Mouse (Mus musculus) ES-E14 (cell line): ENCODE measurements around the gene Gm44973. TPM values are rescaled to one million over a fixed set of nuclear protein-coding genes. Genes with fewer than 3 reads are reported as not detected.
"Not testable (repeated sequence)": the region's sequence is repeated elsewhere in the genome, so short reads cannot be mapped to it uniquely, and the experiment has no call there.

ENCODE experiments used
- DNase-seq: peaks from one replicate; pipeline ENCODE4 v3.0.0-alpha.2; 2013; ENCODE audit warnings: low read depth, low spot score
- H3K27ac ChIP-seq: 2 replicates; pipeline ENCODE4 v1.5.1; 2012; ENCODE audit warnings: low read depth, mild to moderate bottlenecking, low read length, moderate library complexity, mixed read lengths; ENCODE audit not compliant: poor library complexity, insufficient read depth, severe bottlenecking
- H3K36me3 ChIP-seq: 2 replicates; pipeline ENCODE4 v1.6.1; 2012; ENCODE audit warnings: mild to moderate bottlenecking, low read length, moderate library complexity, mixed read lengths; ENCODE audit not compliant: control insufficient read depth, poor library complexity, insufficient read depth, severe bottlenecking
- H3K4me1 ChIP-seq, 2 experiments: fragments of 150-350 bp in 1 of 2; sonication (generic) in 1 of 2; 2 replicates each; pipeline ENCODE4 v1.6.1; 2012; ENCODE audit warnings: low read length in 2 of 2, mild to moderate bottlenecking in 1 of 2, mixed read lengths in 1 of 2; ENCODE audit not compliant: control insufficient read depth in 2 of 2, insufficient read depth in 2 of 2, poor library complexity in 1 of 2
- H3K4me3 ChIP-seq, 2 experiments: fragments of 150-350 bp in 1 of 2; sonication (generic) in 1 of 2; 2 replicates each; pipeline ENCODE4 v1.5.1; 2012; ENCODE audit warnings: low read length in 2 of 2, low read depth in 1 of 2, mild to moderate bottlenecking in 1 of 2, mixed read lengths in 1 of 2; ENCODE audit not compliant: insufficient read depth in 1 of 2, poor library complexity in 1 of 2, severe bottlenecking in 1 of 2
- H3K9ac ChIP-seq: 2 replicates; pipeline ENCODE4 v1.6.1; 2012; ENCODE audit warnings: low read depth, mild to moderate bottlenecking, low read length, mixed read lengths; ENCODE audit not compliant: poor library complexity, insufficient read depth, severe bottlenecking
- H3K9me3 ChIP-seq: fragments of 150-350 bp; sonication (generic); 2 replicates; pipeline ENCODE4 v1.6.1; 2012; ENCODE audit warnings: low read depth, mild to moderate bottlenecking, low read length; ENCODE audit not compliant: control insufficient read depth, insufficient read depth
- CHD2 ChIP-seq: IDR thresholded peaks from 2 replicates; pipeline ENCODE4 v1.6.1; 2014; ENCODE audit warnings: mild to moderate bottlenecking, low read depth, low read length, inconsistent platforms
- HCFC1 ChIP-seq: IDR thresholded peaks from 2 replicates; pipeline ENCODE4 v1.6.1; 2012; ENCODE audit warnings: low read length, inconsistent platforms, borderline replicate concordance; ENCODE audit not compliant: insufficient read depth
- MAFK ChIP-seq: IDR thresholded peaks from 2 replicates; pipeline ENCODE4 v1.6.1; 2014; ENCODE audit warnings: mild to moderate bottlenecking, low read depth, low read length, inconsistent platforms; ENCODE audit not compliant: insufficient read depth
- ZC3H11A ChIP-seq: IDR thresholded peaks from 2 replicates; pipeline ENCODE4 v1.6.1; 2012; ENCODE audit warnings: low read depth, mild to moderate bottlenecking, inconsistent platforms, low read length, borderline replicate concordance
- ZNF384 ChIP-seq: IDR thresholded peaks from 2 replicates; pipeline ENCODE4 v1.6.1; 2012; ENCODE audit warnings: low read depth, low read length, inconsistent platforms
- in situ Hi-C, 2 experiments: fragments of 600-800 bp; cut with MboI; formaldehyde crosslinking; loops; one replicate each; pipeline ENCODE4 v1.15.1; 2025; ENCODE audit warnings: low sequenced_read_pairs in 2 of 2, inconsistent platforms in 1 of 2; ENCODE audit not compliant: unreplicated experiment in 2 of 2
- total RNA-seq: library from RNA; depleted of rRNA; stranded (reverse); fragments of 300-350 nt; gene quantifications from 2 replicates; pipeline ENCODE4 v1.2.3, GENCODE M21; 2012

Gene Gm44973
- total RNA-seq, 1 experiment: not detected

DNA sequence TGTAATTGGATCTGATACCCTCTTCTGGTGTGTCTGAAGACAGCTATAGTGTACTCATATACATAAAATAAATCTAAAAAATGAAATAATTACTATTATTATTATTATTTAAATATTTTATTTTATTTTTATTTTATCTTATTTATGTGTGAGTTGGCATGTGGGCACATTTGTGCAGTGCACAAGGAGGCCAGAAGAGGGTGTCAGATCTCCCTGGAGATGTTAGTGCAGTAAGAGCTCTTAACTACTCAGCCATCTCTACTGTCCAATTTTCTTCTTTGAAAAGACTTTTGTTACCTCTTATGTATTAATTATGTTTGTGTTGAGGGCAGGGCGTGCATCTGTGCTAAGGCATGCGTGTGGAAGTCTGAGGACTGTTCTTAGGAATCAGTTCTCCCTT lies 15.4 kb upstream of the Gm44973 start:
- DNase-seq: no peak
- Histone ChIP-seq H3K4me1 (0 out of 4 replicates have a peak, but pooled peaks cover 0 to 2% of the 10 kb centered on the region in 2 experiments), H3K9me3 (no peaks in the 10 kb centered on the region), H3K4me3 (no peak overlapping the region), H3K9ac (no peak overlapping the region), H3K27ac (no peak overlapping the region), H3K36me3 (no peaks in the 10 kb centered on the region)
- TF ChIP-seq MAFK (no peak), HCFC1 (no peak), CHD2 (no peak)
- in situ Hi-C loops: no loop called here

DNA sequence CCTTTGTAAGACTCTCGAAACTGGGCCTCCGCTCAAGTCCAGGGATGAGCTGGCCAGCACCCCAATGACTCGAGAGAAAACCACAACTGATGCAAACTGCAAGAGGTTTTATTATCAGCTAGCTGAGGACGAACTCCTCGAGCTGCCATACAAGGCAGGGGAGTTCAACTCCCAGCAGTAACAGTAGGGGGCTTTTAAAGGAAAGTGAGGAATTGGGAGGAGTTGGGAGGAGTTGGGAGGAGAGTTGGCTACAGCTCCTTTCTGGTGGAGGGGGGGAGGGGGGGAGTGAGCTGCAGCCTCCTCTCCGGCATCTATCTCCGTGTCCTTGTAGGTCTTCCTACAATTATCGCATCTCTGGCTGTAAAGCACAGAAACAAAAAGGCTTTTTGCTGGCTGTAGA lies 12.4 kb upstream of the Gm44973 start:
- H3K36me3 ChIP-seq, H3K4me1 ChIP-seq, H3K4me3 ChIP-seq, H3K27ac ChIP-seq, H3K9ac ChIP-seq, DNase-seq, in situ Hi-C loops, H3K9me3 ChIP-seq: not testable (repeated sequence)

DNA sequence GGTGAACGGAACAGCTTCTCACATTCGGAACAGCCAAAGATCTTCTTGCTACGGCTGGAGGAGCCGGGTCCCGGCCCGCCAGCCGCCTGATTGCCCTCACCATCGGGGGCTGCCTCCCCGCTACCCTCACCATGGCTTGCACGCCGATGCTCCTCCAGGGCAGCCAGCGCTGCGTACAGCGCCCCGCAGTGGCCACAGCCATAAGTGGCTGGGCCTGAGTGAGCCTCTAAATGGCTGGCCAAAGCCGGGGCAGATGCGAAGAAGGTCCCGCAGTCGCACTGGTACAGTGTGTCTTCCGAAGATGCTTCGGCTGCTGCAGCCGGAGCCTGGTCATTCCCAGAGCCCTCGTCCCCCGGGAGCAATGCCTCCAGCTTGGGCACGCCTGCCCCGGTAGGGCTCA lies 7.1 kb upstream of the Gm44973 start:
- TF ChIP-seq HCFC1 (no peak), CHD2 (no peak), ZC3H11A (no peak), MAFK (no peak), ZNF384 (no peak)
- Histone ChIP-seq H3K4me1 (peaks cover under 1 to 15% of the 10 kb centered on the region in 2 experiments; a peak in 1 of 4 replicates), H3K36me3 (peaks cover 49% of the 10 kb centered on the region), H3K9ac (peak overlapping the region; percentile 27; the same call in 1 of the 2 replicates), H3K4me3 (peak overlapping the region; percentile 58 to 60), H3K27ac (no peak overlapping the region), H3K9me3 (no peaks in the 10 kb centered on the region)
- DNase-seq: no peak
- in situ Hi-C loops: no loop called here

DNA sequence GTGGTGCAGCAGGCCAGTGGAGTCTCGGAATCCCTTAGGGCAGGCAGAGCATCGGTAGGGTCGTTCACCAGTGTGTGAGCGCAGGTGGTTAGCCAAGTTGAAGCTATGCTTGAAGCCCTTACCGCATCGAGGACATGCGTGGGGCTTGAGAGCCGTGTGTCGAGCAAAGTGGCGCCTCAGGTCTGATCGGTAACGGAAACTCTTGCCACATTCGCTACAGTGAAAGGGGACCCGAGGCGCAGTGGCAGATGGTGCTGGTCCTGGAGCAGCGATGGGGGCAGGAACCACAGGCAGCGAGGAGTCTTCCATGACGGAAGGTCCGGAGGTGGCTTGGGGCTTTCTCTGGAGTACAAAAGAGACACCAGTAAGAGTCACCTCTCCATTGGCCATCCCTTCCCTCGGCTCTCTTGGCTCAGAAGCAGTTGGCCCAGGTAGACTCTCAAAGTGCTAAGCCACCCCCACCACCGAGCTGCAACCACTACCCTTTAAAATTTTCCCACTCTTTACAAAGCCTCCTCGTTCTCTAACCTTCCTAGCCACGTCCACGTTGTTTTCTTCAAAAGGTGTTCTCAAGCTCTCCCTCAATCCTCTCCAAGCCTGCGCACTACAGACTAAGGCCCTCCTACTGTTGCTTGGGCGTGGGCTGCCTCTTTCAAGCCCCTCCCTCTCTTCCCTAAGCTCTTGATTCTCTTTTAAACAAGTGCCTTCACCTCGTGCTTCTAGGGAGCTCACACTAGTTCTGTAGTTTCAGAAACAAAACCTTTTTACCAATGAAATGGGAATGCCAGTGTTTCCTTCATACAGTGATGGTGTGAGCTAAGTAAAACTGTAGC lies 2.4 kb upstream of the Gm44973 start:
- in situ Hi-C loops: no loop called here
- no peak for DNase-seq
- peak overlapping the region; percentile 82 for H3K9ac ChIP-seq
- H3K9me3 ChIP-seq: no peaks in the 10 kb centered on the region
- no peak; the same call in 1 of the 2 replicates for TF ChIP-seq HCFC1
- TF ChIP-seq CHD2: no peak
- peaks cover 40% of the 10 kb centered on the region for H3K36me3 ChIP-seq
- peak overlapping the region; percentile 100 for H3K27ac ChIP-seq
- peak overlapping the region; percentile 95 to 98 for H3K4me3 ChIP-seq
- H3K4me1 ChIP-seq: peaks cover 3 to 18% of the 10 kb centered on the region in 2 experiments; a peak in 2 of 4 replicates
